Mouse (Mus musculus) layer of hippocampus, adult 9-10 months (tissue): ENCODE data around the gene Sart3.

ENCODE experiments used
- DNase-seq: peaks from one replicate; pipeline ENCODE4 v3.0.0; 2022; ENCODE audit warnings: low spot score

The Sart3 gene

DNA sequence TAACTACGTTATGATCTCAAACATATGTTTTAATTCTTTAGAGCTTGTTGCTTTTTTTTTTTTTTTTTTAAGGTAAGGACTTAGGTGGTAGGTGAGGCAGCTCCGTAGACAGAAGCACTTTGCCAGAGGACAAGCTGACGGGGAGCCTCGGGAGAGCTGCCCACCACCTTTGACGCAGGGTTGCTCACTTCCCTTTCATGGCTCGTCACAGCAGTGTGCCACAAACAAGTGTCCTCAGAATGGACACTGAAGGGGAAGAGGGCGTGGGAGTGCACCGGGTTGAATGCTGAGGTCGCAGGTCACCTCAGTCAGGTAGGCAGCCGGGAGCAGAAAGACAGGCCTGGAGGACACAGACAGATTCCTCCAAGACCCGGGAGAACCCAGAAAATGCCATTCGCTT lies 46.9 kb downstream of the Sart3 start:
- DNase-seq: no peak

DNA sequence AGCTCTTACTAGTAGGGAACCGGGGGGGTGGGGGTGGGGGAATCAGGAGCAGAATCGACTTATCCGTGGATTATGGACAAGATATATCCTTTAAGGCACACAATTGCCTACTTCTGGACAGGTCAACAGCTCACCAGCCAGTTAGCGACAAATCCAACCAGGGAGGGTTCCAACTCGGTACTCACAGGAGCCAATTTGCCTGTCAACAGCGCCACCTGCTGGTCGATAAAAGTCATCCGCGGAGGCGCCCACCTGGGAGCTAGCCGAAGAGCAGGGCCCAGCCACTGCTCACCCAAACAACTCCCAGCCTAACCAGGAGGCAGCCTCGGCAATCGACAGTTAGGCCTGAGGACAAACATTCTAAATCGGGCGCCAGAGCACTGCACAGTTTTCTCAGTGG lies 47.9 kb downstream of the Sart3 start, which contains the start of gene 1700069L16Rik:
Gene 1700069L16Rik, minus strand, starts transcription at position 327 of the 400 bp plus-strand sequence.
- peak; percentile 71 for DNase-seq

DNA sequence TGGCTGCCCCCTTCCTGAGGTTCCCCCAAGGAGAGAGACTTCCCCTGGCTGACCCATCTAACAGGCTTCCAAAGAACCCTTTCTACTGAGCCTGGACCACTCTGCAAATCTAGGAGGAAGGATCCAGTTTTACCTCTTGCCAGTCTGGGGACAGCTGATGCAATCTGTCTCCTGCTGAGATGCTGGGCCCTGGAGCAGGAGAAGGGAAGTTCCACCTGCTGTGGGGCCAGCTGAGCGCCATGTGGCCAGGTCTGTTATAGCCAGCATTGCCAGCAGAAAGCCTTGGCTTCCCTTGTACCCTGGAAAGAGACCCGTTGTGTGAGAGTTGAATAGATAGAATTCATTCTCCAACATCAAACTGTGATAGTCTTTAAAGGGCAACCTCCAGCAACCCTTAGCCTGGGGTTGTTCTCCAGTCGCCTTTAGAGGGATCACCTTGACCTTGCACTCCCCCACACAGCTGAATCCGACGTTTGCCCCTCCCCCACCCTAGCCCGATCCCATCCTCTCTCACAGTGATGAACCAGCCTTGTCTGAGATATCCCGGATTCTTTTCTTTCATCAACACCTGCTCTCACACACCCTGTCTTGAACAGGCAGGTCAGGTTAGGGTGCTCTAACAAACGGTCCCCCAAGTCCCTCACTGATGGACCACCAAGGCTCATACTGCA lies 48.6 kb downstream of the Sart3 start:
- no peak for DNase-seq

DNA sequence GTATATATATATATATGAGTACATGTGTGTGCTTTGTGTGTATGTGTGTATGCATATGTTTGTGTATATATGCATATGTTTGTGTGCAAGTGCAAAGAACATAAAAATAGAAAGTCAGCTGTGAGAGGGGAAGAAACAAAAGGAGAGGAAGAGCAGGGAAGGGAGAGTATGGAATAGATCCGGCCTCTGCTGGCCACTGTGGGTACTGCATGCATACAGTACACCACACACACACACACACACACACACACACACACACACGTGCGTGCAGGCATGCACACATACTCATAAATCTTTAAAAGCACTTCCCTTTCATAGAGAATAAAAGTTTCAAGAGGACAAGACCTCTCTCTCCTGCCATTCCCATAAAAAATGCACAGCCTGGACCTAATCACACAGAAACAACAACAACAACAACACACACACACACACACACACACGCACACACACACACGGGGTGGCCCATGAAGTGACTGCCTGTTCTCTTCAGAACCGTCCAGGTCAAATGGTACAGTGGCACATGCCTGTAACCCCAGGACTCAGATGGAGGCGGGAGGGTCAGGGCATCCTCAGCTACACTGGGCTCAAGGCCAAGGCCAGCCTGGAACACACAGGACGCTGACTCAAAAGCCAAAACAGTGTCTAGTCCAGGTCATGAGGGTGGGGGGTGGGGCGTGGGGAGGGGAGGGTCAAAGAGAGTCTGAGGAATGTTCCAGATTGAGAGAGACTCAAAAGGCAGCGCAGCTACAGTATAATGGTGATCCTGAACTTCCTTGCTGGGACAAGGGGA lies 49.9 kb downstream of the Sart3 start:
- no peak for DNase-seq

DNA sequence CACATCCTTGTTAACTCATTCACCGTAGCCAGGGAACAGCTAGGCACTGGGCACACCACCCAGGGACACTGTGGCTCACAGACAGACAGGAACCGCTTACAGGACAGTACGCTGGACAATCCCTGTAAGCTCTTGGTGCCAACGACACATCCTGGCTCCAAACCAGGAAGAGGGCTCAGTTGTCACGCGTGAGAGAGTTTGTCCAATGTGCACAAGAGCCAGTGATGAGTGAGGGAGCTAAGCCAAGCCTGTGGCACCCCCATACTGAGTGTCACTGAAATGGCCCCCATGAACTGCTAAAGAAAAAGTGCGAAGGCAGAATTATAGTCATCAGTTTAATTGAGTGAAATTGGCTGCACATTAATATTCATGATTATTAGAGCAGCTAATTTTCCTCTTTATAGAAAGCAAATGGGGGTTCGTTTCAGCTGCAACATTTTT lies 53.1 kb downstream of the Sart3 start:
- DNase-seq: no peak

DNA sequence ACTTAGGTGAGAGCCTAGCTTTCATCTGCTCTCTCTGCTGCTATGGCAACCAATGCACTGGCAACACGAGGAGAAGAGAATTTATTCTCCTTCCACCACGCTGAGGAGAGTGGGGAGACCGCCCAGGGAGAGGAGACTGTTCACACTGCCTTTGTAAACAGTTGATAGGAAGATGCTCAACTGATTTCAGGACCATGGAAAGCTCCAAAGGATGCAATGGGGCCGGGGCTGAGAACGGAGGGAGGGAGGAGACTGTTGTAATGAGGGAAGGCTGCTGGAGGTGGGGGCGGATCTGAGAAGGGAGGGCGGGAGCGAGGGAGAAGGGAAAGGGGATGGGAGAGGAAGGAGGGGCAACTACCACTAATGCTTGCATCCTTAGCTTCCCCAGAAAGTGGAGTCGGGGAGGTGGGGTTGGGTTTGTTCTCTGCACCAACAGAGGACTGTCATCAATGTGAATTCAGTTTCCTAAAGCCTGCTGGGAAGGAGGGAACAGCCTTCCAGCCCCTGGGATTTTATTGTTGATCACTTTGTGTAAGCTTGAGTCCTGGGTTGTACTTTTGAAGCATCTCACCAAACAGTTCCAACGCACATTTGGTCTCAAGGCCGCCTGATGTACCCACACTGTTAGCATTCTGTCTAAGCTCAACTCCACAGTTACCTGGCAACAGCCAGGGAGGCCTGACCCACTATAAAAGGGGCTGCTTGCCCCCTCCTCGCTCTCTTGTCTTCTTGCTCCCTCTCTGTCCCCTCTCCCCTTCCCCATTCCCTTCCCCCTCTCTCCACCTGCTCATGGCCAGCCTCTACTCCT lies 55.5 kb downstream of the Sart3 start:
- no peak for DNase-seq

DNA sequence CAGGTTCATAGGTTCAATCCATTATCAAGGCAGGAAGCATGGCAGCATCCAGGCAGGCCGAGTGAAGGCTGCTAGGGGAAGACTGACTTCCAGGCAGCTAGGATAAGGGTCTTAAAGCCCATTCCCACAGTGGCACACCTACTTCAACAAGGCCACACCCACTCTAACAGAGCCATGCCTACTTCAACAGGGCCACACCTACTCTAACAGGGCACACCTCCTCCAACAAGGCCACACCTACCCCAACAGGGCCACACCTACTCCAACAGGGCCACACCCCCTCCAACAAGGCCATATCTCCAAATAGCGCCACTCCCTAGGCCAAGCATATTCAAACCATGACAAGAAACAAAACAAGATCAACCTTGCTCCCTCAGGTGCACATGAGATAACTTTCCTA lies 59.4 kb downstream of the Sart3 start:
- no peak for DNase-seq

DNA sequence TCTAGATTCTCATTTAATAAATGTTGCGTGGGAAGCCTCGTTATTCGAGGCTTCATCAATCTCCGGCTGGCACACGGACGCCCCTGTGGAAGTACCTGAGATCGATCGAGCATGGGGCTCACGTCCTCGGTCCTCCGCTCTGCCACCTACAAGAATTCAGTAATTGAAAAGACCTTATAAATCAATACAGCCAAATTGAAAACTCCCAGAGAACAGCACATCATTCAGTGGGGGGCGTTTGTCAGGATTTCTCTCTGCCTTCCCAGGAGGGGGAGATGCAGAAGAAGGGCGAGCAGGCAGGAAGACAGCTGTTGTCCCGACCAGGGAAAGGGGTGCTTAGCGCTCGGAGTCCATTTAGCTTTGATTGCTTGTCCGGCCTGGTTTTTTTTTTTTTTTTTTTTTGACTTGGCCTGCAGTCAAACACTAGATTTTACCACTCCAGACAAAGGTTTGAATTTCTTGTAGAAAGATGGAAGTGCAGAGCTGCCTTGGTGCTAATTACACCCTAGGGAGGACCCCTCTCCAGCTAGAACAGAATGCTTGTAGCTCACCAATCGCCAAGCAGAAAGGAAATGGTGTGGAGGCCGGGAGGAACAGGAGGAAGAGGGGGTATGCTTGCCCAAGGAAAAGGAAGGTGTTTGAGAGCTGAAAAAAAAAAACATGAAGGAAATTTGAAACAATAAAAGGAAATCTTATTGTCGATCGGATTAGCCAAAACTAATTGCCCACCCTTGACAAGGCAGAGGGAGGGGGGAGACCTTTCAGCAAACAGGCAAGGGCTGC lies 68.3 kb downstream of the Sart3 start:
- DNase-seq: no peak

DNA sequence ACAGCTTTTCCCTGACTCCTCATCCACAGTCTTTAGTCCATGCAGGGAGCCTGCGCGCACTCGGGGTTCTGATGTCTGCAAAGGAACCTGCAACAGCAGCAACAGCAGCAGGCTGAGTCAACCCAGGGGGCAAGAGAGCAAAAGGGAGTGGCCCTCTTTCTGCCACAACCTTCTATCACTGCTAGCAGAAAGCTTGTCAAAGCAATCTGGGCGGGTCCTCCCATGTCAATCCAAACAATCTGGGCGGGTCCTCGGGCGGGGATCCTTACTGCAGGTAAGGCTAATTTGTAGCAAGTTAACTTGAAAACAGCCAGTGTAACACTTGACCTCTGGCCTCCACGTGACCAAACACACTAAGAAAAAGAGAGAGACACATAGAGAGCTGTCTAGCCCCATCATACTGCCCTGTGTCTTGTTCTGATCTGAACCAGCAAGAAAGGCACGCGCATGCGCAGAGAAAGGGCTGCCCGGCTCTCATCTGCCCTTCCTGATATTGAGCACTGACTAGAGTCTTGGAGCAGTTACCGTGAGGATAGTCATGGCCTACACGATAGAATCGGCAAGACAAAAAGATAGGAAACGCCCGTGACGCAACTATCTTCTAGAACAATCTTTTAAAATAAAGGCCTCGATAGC lies 71.8 kb downstream of the Sart3 start:
- DNase-seq: no peak

DNA sequence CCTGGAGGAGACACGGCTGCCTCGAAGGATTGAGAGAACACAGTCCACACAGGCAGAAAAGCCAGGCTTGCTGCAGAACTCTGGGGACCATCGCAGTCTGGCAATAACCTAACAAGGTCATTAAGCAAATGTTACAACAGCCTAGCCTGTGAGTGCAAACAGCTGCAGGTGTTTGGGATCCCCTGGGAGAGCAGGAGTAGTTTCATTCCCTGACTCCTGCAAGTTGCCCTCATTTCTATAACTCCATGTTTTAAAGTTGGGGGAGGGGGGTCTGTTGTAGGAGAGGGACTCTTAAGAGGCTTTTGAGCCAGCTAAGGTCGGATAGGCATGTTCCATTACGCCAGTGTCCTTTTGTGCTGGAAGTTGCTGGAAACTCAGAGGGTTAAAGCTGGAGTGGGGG lies 77.9 kb downstream of the Sart3 start:
- no peak for DNase-seq

DNA sequence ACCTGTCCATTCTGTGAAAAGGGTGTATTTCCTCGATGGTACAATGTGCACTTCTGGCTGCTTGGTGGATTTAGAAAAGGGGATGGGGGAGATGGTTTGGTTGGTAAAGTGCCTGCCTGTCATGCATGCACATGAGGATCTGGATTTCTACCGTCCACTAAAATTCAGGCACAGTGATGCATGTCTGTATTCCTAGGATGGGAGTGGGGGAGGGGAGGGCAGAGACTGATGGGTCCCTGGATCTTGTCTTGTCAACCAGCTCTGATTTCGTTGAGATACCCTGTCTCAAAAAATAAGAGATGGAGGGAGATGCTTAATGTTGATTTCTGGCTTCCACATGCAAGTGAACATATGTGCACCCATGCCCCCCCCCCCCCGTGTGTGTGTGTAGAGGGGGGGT lies 78.3 kb downstream of the Sart3 start:
- no peak for DNase-seq

DNA sequence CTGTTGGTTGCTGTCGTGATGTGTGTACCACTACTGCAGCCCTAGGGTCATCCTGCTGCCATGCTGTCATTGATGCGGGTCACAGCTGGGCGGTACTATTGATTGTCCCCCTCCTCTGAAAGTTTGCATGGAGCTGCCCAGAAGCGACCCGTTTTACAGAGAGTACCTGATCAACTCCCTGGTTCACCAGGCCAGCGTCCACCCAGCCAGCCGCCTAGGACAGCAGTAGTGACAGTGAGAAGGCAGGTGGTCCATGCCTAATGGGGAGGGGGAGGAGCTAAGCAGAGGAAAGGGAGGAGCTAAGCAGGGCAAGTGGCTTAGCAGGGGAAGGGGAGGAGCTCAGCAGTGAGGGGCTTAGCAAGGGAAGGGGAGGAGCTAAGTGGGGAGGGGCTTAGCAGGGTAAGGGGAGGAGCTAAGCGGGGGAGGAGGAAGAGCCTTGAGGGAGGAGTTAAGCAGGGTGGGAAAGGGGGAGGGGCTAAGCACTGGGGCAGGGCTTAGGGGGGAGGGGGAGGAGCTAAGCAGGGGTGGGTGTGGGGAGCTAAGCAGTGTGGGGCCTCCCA lies 79.0 kb downstream of the Sart3 start:
- no peak for DNase-seq
